Mouse (Mus musculus) cortical plate, adult 2 months (tissue): ENCODE data around the gene Pde10a.

Source experiments
- CTCF ChIP-seq: fragments of 200-500 bp; IDR thresholded peaks from 2 replicates; pipeline ENCODE4 v1.5.1; 2011; ENCODE audit warnings: mild to moderate bottlenecking, control low read depth, low read length; ENCODE audit not compliant: insufficient read depth; ENCODE audit errors: extremely low read depth
- POLR2A ChIP-seq: fragments of 200-500 bp; IDR thresholded peaks from 2 replicates; pipeline ENCODE4 v1.6.1; 2011; ENCODE audit warnings: mild to moderate bottlenecking, low read length, control low read depth; ENCODE audit not compliant: insufficient read depth; ENCODE audit errors: extremely low read depth

DNA sequence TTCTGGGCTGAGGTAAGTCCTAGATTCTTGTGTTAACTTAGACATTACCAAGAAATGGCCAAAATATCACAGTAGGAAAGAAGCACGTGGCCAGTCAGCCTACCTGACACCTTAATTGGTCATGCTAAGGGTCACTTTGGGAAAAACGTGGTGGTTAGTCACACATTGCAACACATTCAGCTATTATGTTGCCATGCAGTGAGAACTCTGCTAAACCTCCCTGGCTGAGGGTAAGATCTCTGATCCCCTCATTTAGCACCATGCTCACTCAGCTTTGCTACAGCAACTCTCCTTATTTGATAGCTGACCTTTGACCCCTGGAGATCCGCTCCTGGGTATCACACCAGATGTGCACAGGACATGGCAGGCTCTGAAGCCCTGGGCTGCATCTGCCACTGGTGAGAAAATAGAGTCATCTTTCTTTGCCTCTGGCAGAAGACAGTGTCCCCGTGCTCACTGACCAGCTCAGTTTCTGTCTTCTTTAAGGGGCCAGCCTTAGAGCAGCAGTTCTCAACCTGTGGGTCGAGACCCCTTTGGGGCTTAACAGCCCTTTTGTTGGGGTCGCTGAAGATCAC lies 449.7 kb downstream of the Pde10a start:
- TF ChIP-seq CTCF (no peak), POLR2A (no peak)
